Mouse (Mus musculus): ENCODE results near the gene Gm47985. TPM values are rescaled to one million over a fixed set of nuclear protein-coding genes. Genes with fewer than 3 reads are reported as not detected.
"Not testable (repeated sequence)": the region's sequence is repeated elsewhere in the genome, so short reads cannot be mapped to it uniquely, and the experiment has no call there.

Gm47985 gene
- total and polyA plus RNA-seq, 3 experiments, result 0.29 to 3.2 (median 0.80) TPM

GRCm38 (mm10) chr1:151208944-151209343, 26.6 kb downstream of the Gm47985 start:
- H3K9ac ChIP-seq (ENCODE audit: low read depth, low read length); H3K36me3 ChIP-seq (ENCODE audit: control insufficient read depth, insufficient read depth, low read length); DNase-seq; H3K79me2 ChIP-seq (replicated peaks; ENCODE audit: control insufficient read depth, insufficient read depth, low read length); H3K27ac ChIP-seq; H3K27me3 ChIP-seq (ENCODE audit: control insufficient read depth, insufficient read depth, low read length); H3K4me3 ChIP-seq; intact Hi-C loops (cut with DNase I); H3K4me1 ChIP-seq (ENCODE audit: control insufficient read depth, insufficient read depth, low read length): not testable (repeated sequence)

GRCm38 (mm10) chr1:151209824-151210355, 27.6 kb downstream of the Gm47985 start, which contains the start of gene Gm47996:
Gm47996 (plus strand) TSS chr1:151210131.
- H3K9ac ChIP-seq (ENCODE audit: low read depth, low read length); intact Hi-C loops (cut with DNase I); H3K4me1 ChIP-seq (ENCODE audit: control insufficient read depth, insufficient read depth, low read length); DNase-seq; H3K4me3 ChIP-seq; H3K27ac ChIP-seq; H3K36me3 ChIP-seq (ENCODE audit: control insufficient read depth, insufficient read depth, low read length); H3K79me2 ChIP-seq (replicated peaks; ENCODE audit: control insufficient read depth, insufficient read depth, low read length); H3K27me3 ChIP-seq (ENCODE audit: control insufficient read depth, insufficient read depth, low read length): not testable (repeated sequence)
- 79% methylated on average over 5 of the region's 8 CpGs for WGBS

GRCm38 (mm10) chr1:151211666-151212065, 29.3 kb downstream of the Gm47985 start:
- H3K4me1 ChIP-seq (ENCODE audit: control insufficient read depth, insufficient read depth, low read length); H3K4me3 ChIP-seq; H3K9ac ChIP-seq (ENCODE audit: low read depth, low read length); intact Hi-C loops (cut with DNase I); H3K79me2 ChIP-seq (replicated peaks; ENCODE audit: control insufficient read depth, insufficient read depth, low read length); H3K27me3 ChIP-seq (ENCODE audit: control insufficient read depth, insufficient read depth, low read length); H3K27ac ChIP-seq; DNase-seq; H3K36me3 ChIP-seq (ENCODE audit: control insufficient read depth, insufficient read depth, low read length): not testable (repeated sequence)
- 73% methylated on average over 5 of the region's 5 CpGs for WGBS

GRCm38 (mm10) chr1:151214862-151215261, 32.5 kb downstream of the Gm47985 start:
- H3K9ac ChIP-seq (ENCODE audit: low read depth, low read length), result no peak overlapping the region
- H3K27me3 ChIP-seq (ENCODE audit: control insufficient read depth, insufficient read depth, low read length), result no peaks in the 10 kb centered on the region
- no peak for TF ChIP-seq CTCF (IDR thresholded peaks at IDR 0.05)
- TF ChIP-seq EP300 (IDR thresholded peaks at IDR 0.05; ENCODE audit: insufficient read depth, low read depth, low read length), result no peak
- no peak for TF ChIP-seq POLR2A (IDR thresholded peaks at IDR 0.05; ENCODE audit: insufficient read depth, low read depth, low read length)
- H3K4me1 ChIP-seq (ENCODE audit: control insufficient read depth, insufficient read depth, low read length), result no peaks in the 10 kb centered on the region
- DNase-seq, result no peak
- intact Hi-C loops (cut with DNase I), result no loop called here
- no peak overlapping the region for H3K4me3 ChIP-seq
- no peaks in the 10 kb centered on the region for H3K36me3 ChIP-seq (ENCODE audit: control insufficient read depth, insufficient read depth, low read length)
- 73% methylated on average over 2 of the region's 2 CpGs for WGBS
- no peak overlapping the region for H3K27ac ChIP-seq
- H3K79me2 ChIP-seq (replicated peaks; ENCODE audit: control insufficient read depth, insufficient read depth, low read length), result no peaks in the 10 kb centered on the region

- intact Hi-C loops (cut with DNase I), result no loop called here
- Histone ChIP-seq H3K27ac (no peak overlapping the region), H3K36me3 (ENCODE audit: control insufficient read depth, insufficient read depth, low read length) (no peaks in the 10 kb centered on the region), H3K27me3 (ENCODE audit: control insufficient read depth, insufficient read depth, low read length) (no peaks in the 10 kb centered on the region), H3K79me2 (replicated peaks; ENCODE audit: control insufficient read depth, insufficient read depth, low read length) (no peaks in the 10 kb centered on the region), H3K4me1 (ENCODE audit: control insufficient read depth, insufficient read depth, low read length) (no peaks in the 10 kb centered on the region), H3K9ac (ENCODE audit: low read depth, low read length) (no peak overlapping the region), H3K4me3 (no peak overlapping the region)
- DNase-seq, result no peak
- TF ChIP-seq CTCF (IDR thresholded peaks at IDR 0.05), result no peak
- TF ChIP-seq EP300 (IDR thresholded peaks at IDR 0.05; ENCODE audit: insufficient read depth, low read depth, low read length), result no peak
- no peak for TF ChIP-seq POLR2A (IDR thresholded peaks at IDR 0.05; ENCODE audit: insufficient read depth, low read depth, low read length)
- WGBS, result 63% methylated on average over 1 of the region's 1 CpGs
These were observed 33.6 kb downstream of the Gm47985 start for GRCm38 (mm10) chr1:151215985-151216384.

- WGBS, result 84% methylated on average over 3 of the region's 3 CpGs
- Histone ChIP-seq H3K27me3 (ENCODE audit: control insufficient read depth, insufficient read depth, low read length) (no peaks in the 10 kb centered on the region), H3K9ac (ENCODE audit: low read depth, low read length) (no peak overlapping the region), H3K36me3 (ENCODE audit: control insufficient read depth, insufficient read depth, low read length) (no peaks in the 10 kb centered on the region), H3K27ac (no peak overlapping the region), H3K79me2 (replicated peaks; ENCODE audit: control insufficient read depth, insufficient read depth, low read length) (no peaks in the 10 kb centered on the region), H3K4me3 (no peak overlapping the region), H3K4me1 (ENCODE audit: control insufficient read depth, insufficient read depth, low read length) (no peaks in the 10 kb centered on the region)
- intact Hi-C loops (cut with DNase I), result no loop called here
- DNase-seq, result no peak
- no peak for TF ChIP-seq CTCF (IDR thresholded peaks at IDR 0.05)
- TF ChIP-seq POLR2A (IDR thresholded peaks at IDR 0.05; ENCODE audit: insufficient read depth, low read depth, low read length), result no peak
- TF ChIP-seq EP300 (IDR thresholded peaks at IDR 0.05; ENCODE audit: insufficient read depth, low read depth, low read length), result no peak
These were observed 34.1 kb downstream of the Gm47985 start for GRCm38 (mm10) chr1:151216417-151216816.

GRCm38 (mm10) chr1:151219045-151219444, 36.7 kb downstream of the Gm47985 start:
- Histone ChIP-seq H3K79me2 (replicated peaks; ENCODE audit: control insufficient read depth, insufficient read depth, low read length) (no peaks in the 10 kb centered on the region), H3K4me3 (no peak overlapping the region), H3K36me3 (ENCODE audit: control insufficient read depth, insufficient read depth, low read length) (no peaks in the 10 kb centered on the region), H3K4me1 (ENCODE audit: control insufficient read depth, insufficient read depth, low read length) (no peaks in the 10 kb centered on the region), H3K27me3 (ENCODE audit: control insufficient read depth, insufficient read depth, low read length) (no peaks in the 10 kb centered on the region), H3K9ac (ENCODE audit: low read depth, low read length) (no peak overlapping the region), H3K27ac (no peak overlapping the region)
- DNase-seq, result no peak
- 94% methylated on average over 5 of the region's 5 CpGs for whole genome bisulfite sequencing
- intact Hi-C loops (cut with DNase I), result no loop called here
- TF ChIP-seq POLR2A (IDR thresholded peaks at IDR 0.05; ENCODE audit: insufficient read depth, low read depth, low read length) (no peak), EP300 (IDR thresholded peaks at IDR 0.05; ENCODE audit: insufficient read depth, low read depth, low read length) (no peak), CTCF (IDR thresholded peaks at IDR 0.05) (no peak)
